Mouse (Mus musculus): ENCODE data around the gene Ap2a1. TPM values are rescaled to one million over a fixed set of nuclear protein-coding genes. Genes with fewer than 3 reads are reported as not detected.
A peak's percentile ranks its signal among the peaks of the same experiment; 100 is the strongest.

The Ap2a1 gene
- polyA plus RNA-seq, 1 experiment = 107 TPM

DNA sequence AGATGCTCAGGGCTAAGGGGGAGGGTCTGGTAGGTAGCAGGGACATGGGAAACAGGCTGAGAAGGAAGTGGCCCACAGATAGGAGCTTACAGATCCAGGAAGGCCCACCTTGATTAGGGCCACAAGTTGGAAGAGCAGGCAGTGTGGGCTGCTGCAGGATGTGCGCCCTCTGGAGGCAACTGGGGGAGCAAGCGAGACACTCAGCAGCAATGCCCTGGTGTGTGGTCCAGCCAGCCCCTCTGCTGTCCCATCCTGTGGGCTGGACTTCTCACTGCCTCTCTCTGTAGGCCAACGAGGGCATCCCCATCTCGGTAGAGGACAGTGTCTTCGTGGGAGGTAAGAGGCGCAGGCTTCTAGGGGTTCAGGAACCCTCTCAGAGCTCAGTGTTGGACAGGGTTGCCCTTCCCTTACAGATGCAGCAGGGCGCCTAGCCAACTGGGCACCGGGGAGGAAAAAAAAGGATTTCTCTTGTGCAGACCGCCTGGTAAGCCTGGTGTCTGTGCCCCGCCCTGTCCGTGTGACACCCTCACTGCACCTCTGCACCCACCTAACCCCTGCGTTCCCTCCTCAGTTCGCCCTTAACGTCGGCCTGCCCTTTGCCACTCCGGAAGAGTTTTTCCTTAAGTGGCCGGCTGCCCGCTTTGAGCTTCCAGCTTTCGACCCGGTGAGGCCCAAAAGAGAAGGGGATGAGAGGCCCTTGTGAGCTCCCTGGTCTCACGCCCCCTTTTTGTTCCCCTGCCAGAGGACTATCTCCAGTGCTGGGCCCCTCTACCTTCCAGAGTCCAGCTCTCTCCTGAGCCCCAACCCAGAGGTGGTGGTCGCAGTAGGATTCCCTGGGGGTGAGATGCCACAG, 68.5 kb downstream of the Ap2a1 start:
- H3K36me3 ChIP-seq (ENCODE audit: control insufficient read depth, insufficient read depth, low read length, poor library complexity, severe bottlenecking) = peaks cover 11% of the 10 kb centered on the region; the same call in 1 of the 2 replicates
- H3K27ac ChIP-seq (ENCODE audit: insufficient read depth, low read length) = no peak overlapping the region
- H3K4me3 ChIP-seq (ENCODE audit: low read depth, low read length) = no peak overlapping the region
- H3K9me3 ChIP-seq (replicated peaks; ENCODE audit: control insufficient read depth, insufficient read depth, low read length, poor library complexity, severe bottlenecking) = no peaks in the 10 kb centered on the region
- no peaks in the 10 kb centered on the region for H3K4me1 ChIP-seq (ENCODE audit: control insufficient read depth, insufficient read depth, low read length)
- peak; percentile 99 for TF ChIP-seq CTCF (IDR thresholded peaks at IDR 0.05; ENCODE audit: low read depth, low read length)
- TF ChIP-seq POLR2A (IDR thresholded peaks at IDR 0.05; ENCODE audit: insufficient read depth, low read length) = no peak
- H3K27me3 ChIP-seq (ENCODE audit: control insufficient read depth, insufficient read depth, low read length, poor library complexity, severe bottlenecking) = no peaks in the 10 kb centered on the region
- no peak overlapping the region for H3K9ac ChIP-seq (ENCODE audit: low read depth, poor library complexity, severe bottlenecking)

DNA sequence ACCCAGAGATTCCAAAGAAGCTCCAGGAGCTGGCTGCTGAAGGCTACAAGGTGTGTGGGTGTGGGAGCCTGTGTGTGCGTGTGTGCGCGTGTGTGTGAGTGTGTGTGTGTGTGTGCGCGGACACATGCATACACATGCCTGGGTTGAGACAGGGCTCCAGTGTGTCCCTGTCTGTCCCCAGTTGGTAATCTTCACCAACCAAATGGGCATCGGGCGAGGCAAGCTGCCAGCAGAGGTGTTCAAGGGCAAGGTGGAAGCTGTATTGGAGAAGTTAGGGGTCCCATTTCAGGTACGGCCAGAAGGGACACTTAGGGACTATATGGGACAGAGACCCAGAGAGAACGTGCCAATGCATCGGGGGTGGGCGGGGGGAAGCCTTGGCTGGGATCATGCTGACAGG, 69.4 kb downstream of the Ap2a1 start:
- Histone ChIP-seq H3K36me3 (ENCODE audit: control insufficient read depth, insufficient read depth, low read length, poor library complexity, severe bottlenecking) (peaks cover 11% of the 10 kb centered on the region; the same call in 1 of the 2 replicates), H3K9ac (ENCODE audit: low read depth, poor library complexity, severe bottlenecking) (no peak overlapping the region), H3K9me3 (replicated peaks; ENCODE audit: control insufficient read depth, insufficient read depth, low read length, poor library complexity, severe bottlenecking) (no peaks in the 10 kb centered on the region)

GRCm38 (mm10) chr7:44857905-44858304, 71.4 kb downstream of the Ap2a1 start:
- no peaks in the 10 kb centered on the region for H3K4me1 ChIP-seq (ENCODE audit: control insufficient read depth, insufficient read depth, low read length)
- H3K27me3 ChIP-seq (ENCODE audit: control insufficient read depth, insufficient read depth, low read length, poor library complexity, severe bottlenecking) = no peaks in the 10 kb centered on the region
- peaks cover 6% of the 10 kb centered on the region; the same call in 1 of the 2 replicates for H3K36me3 ChIP-seq (ENCODE audit: control insufficient read depth, insufficient read depth, low read length, poor library complexity, severe bottlenecking)
- H3K4me3 ChIP-seq (ENCODE audit: low read depth, low read length) = peak overlapping the region; percentile 66
- no peak overlapping the region for H3K27ac ChIP-seq (ENCODE audit: insufficient read depth, low read length)
- H3K9ac ChIP-seq (ENCODE audit: low read depth, poor library complexity, severe bottlenecking) = peak overlapping the region; percentile 85
- H3K9me3 ChIP-seq (replicated peaks; ENCODE audit: control insufficient read depth, insufficient read depth, low read length, poor library complexity, severe bottlenecking) = no peaks in the 10 kb centered on the region
- TF ChIP-seq EP300 (IDR thresholded peaks at IDR 0.05; ENCODE audit: insufficient read depth, low read depth, low read length) (no peak), CTCF (IDR thresholded peaks at IDR 0.05; ENCODE audit: low read depth, low read length) (no peak), POLR2A (IDR thresholded peaks at IDR 0.05; ENCODE audit: insufficient read depth, low read length) (no peak)

More for the DNA sequence above, 69.4 kb downstream of the Ap2a1 start:
- no peaks in the 10 kb centered on the region for H3K4me1 ChIP-seq (ENCODE audit: control insufficient read depth, insufficient read depth, low read length)
- H3K4me3 ChIP-seq (ENCODE audit: low read depth, low read length) = no peak overlapping the region
- TF ChIP-seq CTCF (IDR thresholded peaks at IDR 0.05; ENCODE audit: low read depth, low read length) (no peak), EP300 (IDR thresholded peaks at IDR 0.05; ENCODE audit: insufficient read depth, low read depth, low read length) (no peak), POLR2A (IDR thresholded peaks at IDR 0.05; ENCODE audit: insufficient read depth, low read length) (no peak)
- H3K27ac ChIP-seq (ENCODE audit: insufficient read depth, low read length) = no peak overlapping the region
- no peaks in the 10 kb centered on the region for H3K27me3 ChIP-seq (ENCODE audit: control insufficient read depth, insufficient read depth, low read length, poor library complexity, severe bottlenecking)

GRCm38 (mm10) chr7:44857042-44857552, 72.2 kb downstream of the Ap2a1 start, which contains the start of gene Pnkp:
TSS of gene Pnkp (plus strand) at chr7:44857139.
- no peak for TF ChIP-seq CTCF (IDR thresholded peaks at IDR 0.05; ENCODE audit: low read depth, low read length)
- TF ChIP-seq EP300 (IDR thresholded peaks at IDR 0.05; ENCODE audit: insufficient read depth, low read depth, low read length) = 0 out of 2 replicates have a peak, but pooled peaks have one; percentile 3
- TF ChIP-seq POLR2A (IDR thresholded peaks at IDR 0.05; ENCODE audit: insufficient read depth, low read length) = peak; percentile 25
- H3K9me3 ChIP-seq (replicated peaks; ENCODE audit: control insufficient read depth, insufficient read depth, low read length, poor library complexity, severe bottlenecking) = no peaks in the 10 kb centered on the region
- H3K4me3 ChIP-seq (ENCODE audit: low read depth, low read length) = peak within 1 kb of the TSS; percentile 82
- no peaks in the 10 kb centered on the region for H3K4me1 ChIP-seq (ENCODE audit: control insufficient read depth, insufficient read depth, low read length)
- H3K27me3 ChIP-seq (ENCODE audit: control insufficient read depth, insufficient read depth, low read length, poor library complexity, severe bottlenecking) = no peaks in the 10 kb centered on the region
- peak within 1 kb of the TSS; percentile 85 for H3K9ac ChIP-seq (ENCODE audit: low read depth, poor library complexity, severe bottlenecking)
- peak within 1 kb of the TSS; percentile 74 for H3K27ac ChIP-seq (ENCODE audit: insufficient read depth, low read length)
- H3K36me3 ChIP-seq (ENCODE audit: control insufficient read depth, insufficient read depth, low read length, poor library complexity, severe bottlenecking) = no peaks in the 10 kb centered on the region

DNA sequence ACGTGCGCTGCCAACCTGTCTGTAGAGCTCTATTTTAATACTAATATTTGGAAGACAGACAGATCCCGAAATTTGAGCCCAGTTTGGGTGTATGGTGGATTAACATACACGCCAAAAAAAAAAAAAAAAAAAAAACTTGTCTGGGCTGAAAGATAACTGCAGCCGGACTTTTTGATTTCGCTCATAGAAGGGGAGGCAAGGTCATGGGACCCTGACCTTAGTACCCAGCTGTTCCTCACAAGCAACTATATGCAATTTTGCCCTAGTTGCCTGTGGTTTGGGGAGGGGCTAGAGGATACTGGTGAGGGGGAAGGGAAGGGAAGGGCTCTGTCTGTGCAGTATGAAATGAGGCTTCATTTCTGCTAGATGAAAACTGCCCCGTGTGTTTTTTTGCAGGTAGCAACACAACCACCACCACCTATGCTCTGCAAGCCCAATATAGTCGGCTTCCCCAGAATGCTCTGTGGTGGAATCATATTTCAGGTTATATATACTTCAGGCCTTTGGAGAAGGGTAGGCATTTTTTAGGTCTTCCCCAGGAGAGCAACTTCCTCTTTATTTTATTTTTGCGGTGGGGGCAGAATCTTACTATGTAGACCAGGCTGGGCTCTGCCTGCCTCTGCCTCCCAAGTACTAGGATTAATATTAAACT, 72.9 kb downstream of the Ap2a1 start:
- no peaks in the 10 kb centered on the region for H3K4me1 ChIP-seq (ENCODE audit: control insufficient read depth, insufficient read depth, low read length)
- peak overlapping the region; percentile 85 for H3K9ac ChIP-seq (ENCODE audit: low read depth, poor library complexity, severe bottlenecking)

More for the DNA sequence above, 72.9 kb downstream of the Ap2a1 start:
- no peaks in the 10 kb centered on the region for H3K36me3 ChIP-seq (ENCODE audit: control insufficient read depth, insufficient read depth, low read length, poor library complexity, severe bottlenecking)
- H3K4me3 ChIP-seq (ENCODE audit: low read depth, low read length) = peak overlapping the region; percentile 82
- no peaks in the 10 kb centered on the region for H3K27me3 ChIP-seq (ENCODE audit: control insufficient read depth, insufficient read depth, low read length, poor library complexity, severe bottlenecking)
- no peaks in the 10 kb centered on the region for H3K9me3 ChIP-seq (replicated peaks; ENCODE audit: control insufficient read depth, insufficient read depth, low read length, poor library complexity, severe bottlenecking)
- H3K27ac ChIP-seq (ENCODE audit: insufficient read depth, low read length) = peak overlapping the region; percentile 74; the same call in 1 of the 2 replicates
- TF ChIP-seq EP300 (IDR thresholded peaks at IDR 0.05; ENCODE audit: insufficient read depth, low read depth, low read length) (no peak), POLR2A (IDR thresholded peaks at IDR 0.05; ENCODE audit: insufficient read depth, low read length) (no peak), CTCF (IDR thresholded peaks at IDR 0.05; ENCODE audit: low read depth, low read length) (no peak)
